Mouse (Mus musculus): ENCODE measurements around the gene Kalrn. TPM values are rescaled to one million over a fixed set of nuclear protein-coding genes. Genes with fewer than 3 reads are reported as not detected.
A peak's percentile ranks its signal among the peaks of the same experiment; 100 is the strongest.

Gene Kalrn
- polyA plus RNA-seq, 1 experiment = 278 TPM

GRCm38 (mm10) chr16:34331630-34332029 lies 241.7 kb downstream of the Kalrn start:
- TF ChIP-seq CTCF (IDR thresholded peaks at IDR 0.05; ENCODE audit: extremely low read depth, insufficient read depth, low read length) (no peak), POLR2A (IDR thresholded peaks at IDR 0.05; ENCODE audit: extremely low read depth, insufficient read depth, low read length) (no peak)
- H3K4me3 ChIP-seq (ENCODE audit: insufficient read depth, low read length) = no peak overlapping the region
- no peak overlapping the region for H3K27ac ChIP-seq (ENCODE audit: insufficient read depth, low read length)
- peaks cover 9% of the 10 kb centered on the region; the same call in 1 of the 2 replicates for H3K4me1 ChIP-seq (ENCODE audit: control insufficient read depth, insufficient read depth, low read length)

- Histone ChIP-seq H3K4me1 (ENCODE audit: control insufficient read depth, insufficient read depth, low read length) (peaks cover 10% of the 10 kb centered on the region), H3K4me3 (ENCODE audit: insufficient read depth, low read length) (no peak overlapping the region), H3K27ac (ENCODE audit: insufficient read depth, low read length) (no peak overlapping the region)
- no peak for TF ChIP-seq CTCF (IDR thresholded peaks at IDR 0.05; ENCODE audit: extremely low read depth, insufficient read depth, low read length)
- no peak for TF ChIP-seq POLR2A (IDR thresholded peaks at IDR 0.05; ENCODE audit: extremely low read depth, insufficient read depth, low read length)
Measured at GRCm38 (mm10) chr16:34329876-34330275, 243.5 kb downstream of the Kalrn start.

DNA sequence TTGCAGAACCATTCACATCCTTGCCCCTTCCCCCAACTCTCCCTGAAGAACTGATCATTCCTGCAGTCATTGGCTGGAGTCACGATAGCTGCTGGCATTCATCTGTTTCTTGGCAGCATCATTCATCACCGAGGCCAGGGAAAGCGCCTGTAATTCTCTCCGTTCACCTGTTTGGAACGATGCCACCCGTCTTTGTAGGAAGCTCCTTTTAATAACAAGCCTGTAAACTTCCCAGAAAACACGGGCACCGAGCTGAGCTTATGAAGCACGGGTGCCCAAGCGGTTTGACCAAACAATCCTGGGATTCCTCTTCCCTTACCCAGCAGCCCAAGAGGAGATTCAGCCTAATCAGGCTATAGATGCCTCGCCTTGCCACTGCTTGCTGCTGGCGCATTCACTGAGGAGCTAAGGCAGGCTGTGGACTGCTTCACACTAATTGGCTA lies 243.9 kb downstream of the Kalrn start:
- TF ChIP-seq CTCF (IDR thresholded peaks at IDR 0.05; ENCODE audit: extremely low read depth, insufficient read depth, low read length) = no peak
- TF ChIP-seq POLR2A (IDR thresholded peaks at IDR 0.05; ENCODE audit: extremely low read depth, insufficient read depth, low read length) = no peak
- Histone ChIP-seq H3K27ac (ENCODE audit: insufficient read depth, low read length) (no peak overlapping the region), H3K4me3 (ENCODE audit: insufficient read depth, low read length) (no peak overlapping the region), H3K4me1 (ENCODE audit: control insufficient read depth, insufficient read depth, low read length) (peaks cover 10% of the 10 kb centered on the region)

DNA sequence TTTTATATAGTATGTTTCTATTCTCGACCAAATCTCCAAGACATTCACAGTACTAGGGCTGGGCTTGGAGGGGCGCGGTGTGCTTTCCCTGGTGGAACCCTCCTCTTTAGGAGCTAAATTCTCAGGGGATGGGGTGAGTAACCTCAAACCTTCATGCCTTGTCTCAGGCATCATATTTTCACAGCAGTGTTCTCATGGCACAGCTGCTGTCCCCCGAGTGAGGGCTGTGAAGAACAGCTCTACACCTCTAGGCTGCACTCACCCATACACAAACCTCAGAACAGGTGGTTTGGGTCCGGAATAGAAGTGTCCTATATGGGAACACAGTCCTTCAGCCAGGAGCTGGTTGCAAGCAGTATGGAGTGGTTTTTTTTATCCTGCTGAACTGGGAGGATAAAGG lies 245.4 kb downstream of the Kalrn start:
- Histone ChIP-seq H3K4me3 (ENCODE audit: insufficient read depth, low read length) (no peak overlapping the region), H3K27ac (ENCODE audit: insufficient read depth, low read length) (no peak overlapping the region), H3K4me1 (ENCODE audit: control insufficient read depth, insufficient read depth, low read length) (peaks cover 10% of the 10 kb centered on the region)
- TF ChIP-seq POLR2A (IDR thresholded peaks at IDR 0.05; ENCODE audit: extremely low read depth, insufficient read depth, low read length) (no peak), CTCF (IDR thresholded peaks at IDR 0.05; ENCODE audit: extremely low read depth, insufficient read depth, low read length) (no peak)

GRCm38 (mm10) chr16:34325869-34326268 lies 247.5 kb downstream of the Kalrn start:
- H3K4me1 ChIP-seq (ENCODE audit: control insufficient read depth, insufficient read depth, low read length) = peaks cover 8% of the 10 kb centered on the region
- H3K27ac ChIP-seq (ENCODE audit: insufficient read depth, low read length) = no peak overlapping the region
- TF ChIP-seq CTCF (IDR thresholded peaks at IDR 0.05; ENCODE audit: extremely low read depth, insufficient read depth, low read length) = no peak
- no peak for TF ChIP-seq POLR2A (IDR thresholded peaks at IDR 0.05; ENCODE audit: extremely low read depth, insufficient read depth, low read length)
- H3K4me3 ChIP-seq (ENCODE audit: insufficient read depth, low read length) = no peak overlapping the region

DNA sequence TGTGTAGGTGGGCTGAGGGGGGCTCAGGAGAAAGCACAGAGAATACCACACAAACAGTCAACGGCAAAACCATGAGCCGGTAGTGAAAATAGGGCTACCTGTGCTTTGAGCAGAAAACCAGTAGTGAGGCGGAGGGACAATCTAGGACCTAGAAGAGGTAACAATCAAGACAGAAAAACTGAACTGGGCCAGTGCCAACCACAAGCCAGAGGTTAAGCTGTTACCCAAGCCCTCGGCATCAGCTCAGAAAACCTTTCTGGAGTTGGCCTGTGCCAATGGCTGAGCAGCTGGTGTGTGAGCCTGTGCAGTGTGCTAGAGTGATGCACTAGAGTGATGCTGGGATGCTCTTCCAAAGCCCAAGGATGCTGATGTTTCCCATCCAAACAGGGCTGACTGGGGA lies 248.2 kb downstream of the Kalrn start:
- Histone ChIP-seq H3K27ac (ENCODE audit: insufficient read depth, low read length) (no peak overlapping the region), H3K4me3 (ENCODE audit: insufficient read depth, low read length) (no peak overlapping the region), H3K4me1 (ENCODE audit: control insufficient read depth, insufficient read depth, low read length) (peaks cover 11% of the 10 kb centered on the region)
- no peak for TF ChIP-seq POLR2A (IDR thresholded peaks at IDR 0.05; ENCODE audit: extremely low read depth, insufficient read depth, low read length)
- TF ChIP-seq CTCF (IDR thresholded peaks at IDR 0.05; ENCODE audit: extremely low read depth, insufficient read depth, low read length) = no peak

DNA sequence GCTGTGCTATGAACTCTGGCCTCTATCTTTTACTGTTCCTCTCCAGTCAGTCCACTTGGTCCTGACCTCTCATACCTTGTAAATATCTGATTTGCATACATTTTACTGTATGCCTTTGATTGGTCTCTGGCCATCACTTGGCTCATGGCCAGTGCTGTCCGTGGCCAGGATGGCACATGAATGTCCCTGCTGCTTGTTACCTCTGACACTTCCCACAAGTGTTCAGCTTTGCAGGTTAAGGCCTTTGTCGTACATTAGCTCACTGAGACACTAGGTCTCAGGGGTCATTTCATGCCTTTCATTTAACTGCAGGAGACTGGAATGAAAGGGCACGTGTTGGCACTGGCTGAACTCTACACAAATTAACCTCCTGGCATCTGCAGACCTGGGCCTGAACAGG lies 248.6 kb downstream of the Kalrn start:
- no peak overlapping the region for H3K27ac ChIP-seq (ENCODE audit: insufficient read depth, low read length)
- no peak overlapping the region for H3K4me3 ChIP-seq (ENCODE audit: insufficient read depth, low read length)
- H3K4me1 ChIP-seq (ENCODE audit: control insufficient read depth, insufficient read depth, low read length) = peaks cover 14% of the 10 kb centered on the region
- no peak for TF ChIP-seq POLR2A (IDR thresholded peaks at IDR 0.05; ENCODE audit: extremely low read depth, insufficient read depth, low read length)
- TF ChIP-seq CTCF (IDR thresholded peaks at IDR 0.05; ENCODE audit: extremely low read depth, insufficient read depth, low read length) = no peak

DNA sequence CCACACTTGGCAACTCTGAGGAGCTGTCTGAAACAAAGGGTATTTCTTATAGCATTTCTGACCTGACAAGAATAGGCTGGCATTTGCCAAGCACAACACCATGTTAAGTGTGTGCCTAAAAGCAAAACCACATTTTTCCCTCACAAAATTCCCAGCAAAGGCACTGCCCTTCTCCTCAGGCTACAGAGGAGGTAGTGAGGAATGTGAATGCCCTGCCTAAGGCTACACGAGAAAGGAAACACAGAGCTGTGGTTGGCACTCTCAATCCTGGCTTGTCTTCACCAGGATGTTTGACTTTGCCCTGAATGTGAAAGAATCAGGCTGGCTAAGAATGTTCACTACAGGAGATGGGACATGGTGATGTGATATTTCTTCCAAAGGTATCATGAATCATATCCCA lies 249.8 kb downstream of the Kalrn start:
- Histone ChIP-seq H3K27ac (ENCODE audit: insufficient read depth, low read length) (no peak overlapping the region), H3K4me1 (ENCODE audit: control insufficient read depth, insufficient read depth, low read length) (peaks cover 12% of the 10 kb centered on the region), H3K4me3 (ENCODE audit: insufficient read depth, low read length) (no peak overlapping the region)
- TF ChIP-seq POLR2A (IDR thresholded peaks at IDR 0.05; ENCODE audit: extremely low read depth, insufficient read depth, low read length) = no peak
- no peak for TF ChIP-seq CTCF (IDR thresholded peaks at IDR 0.05; ENCODE audit: extremely low read depth, insufficient read depth, low read length)

DNA sequence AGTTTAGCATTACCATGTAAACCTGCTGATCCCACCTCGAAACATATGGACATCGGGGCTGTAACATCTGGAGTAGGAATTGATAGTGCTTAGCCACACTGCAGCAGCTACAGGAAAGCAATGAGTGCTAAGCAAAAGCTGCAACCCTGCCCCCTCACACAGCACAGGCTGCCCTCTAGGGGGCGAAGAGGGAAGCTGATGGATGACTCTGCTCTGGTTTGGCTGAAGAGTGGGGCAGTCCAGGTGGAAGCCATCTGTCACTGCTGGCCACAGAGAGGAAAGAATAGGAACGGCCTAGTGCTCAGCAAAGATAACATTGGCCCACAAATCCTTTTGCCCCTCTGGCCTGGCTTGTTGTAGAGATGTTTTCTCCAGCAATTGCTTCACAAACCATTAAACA lies 250.8 kb downstream of the Kalrn start:
- peak; percentile 74 for TF ChIP-seq CTCF (IDR thresholded peaks at IDR 0.05; ENCODE audit: extremely low read depth, insufficient read depth, low read length)
- no peak for TF ChIP-seq POLR2A (IDR thresholded peaks at IDR 0.05; ENCODE audit: extremely low read depth, insufficient read depth, low read length)
- Histone ChIP-seq H3K4me1 (ENCODE audit: control insufficient read depth, insufficient read depth, low read length) (peaks cover 9% of the 10 kb centered on the region), H3K4me3 (ENCODE audit: insufficient read depth, low read length) (no peak overlapping the region), H3K27ac (ENCODE audit: insufficient read depth, low read length) (no peak overlapping the region)

DNA sequence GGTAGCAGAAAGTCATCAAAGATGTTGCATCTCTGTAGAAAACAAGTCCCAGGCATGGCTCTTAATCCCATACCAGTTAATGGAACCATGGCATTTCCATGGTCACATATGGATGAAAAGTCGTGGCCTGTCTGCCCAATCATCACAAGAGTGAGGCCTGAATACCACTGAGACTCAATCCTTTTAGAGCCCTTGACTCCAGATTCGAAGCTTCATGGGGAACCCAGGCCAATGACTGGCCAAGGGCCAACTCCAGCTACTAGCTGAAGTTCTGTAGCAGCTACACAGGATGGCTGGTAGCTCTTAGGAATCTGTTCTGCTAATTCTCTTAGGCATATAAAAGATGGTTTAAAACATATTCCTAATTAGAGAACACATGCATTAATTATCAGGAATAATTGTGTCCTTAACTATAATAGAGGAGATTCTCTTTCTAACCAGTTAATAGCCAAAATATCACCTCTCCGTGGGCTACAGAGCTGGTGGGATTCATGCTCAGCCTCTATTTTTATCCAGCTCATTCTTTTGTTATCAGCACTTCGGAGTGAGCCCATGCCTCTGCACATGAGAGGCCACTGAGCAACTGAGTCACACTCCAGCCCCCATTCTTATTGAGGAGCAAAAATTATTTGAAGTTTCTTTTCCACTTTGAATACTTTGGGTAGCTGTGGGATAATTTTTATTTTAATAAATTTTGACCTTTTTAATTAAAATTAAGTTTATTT lies 252.1 kb downstream of the Kalrn start:
- no peak overlapping the region for H3K4me3 ChIP-seq (ENCODE audit: insufficient read depth, low read length)
- no peak overlapping the region for H3K27ac ChIP-seq (ENCODE audit: insufficient read depth, low read length)
- H3K4me1 ChIP-seq (ENCODE audit: control insufficient read depth, insufficient read depth, low read length) = peaks cover 10% of the 10 kb centered on the region
- no peak for TF ChIP-seq CTCF (IDR thresholded peaks at IDR 0.05; ENCODE audit: extremely low read depth, insufficient read depth, low read length)
- no peak for TF ChIP-seq POLR2A (IDR thresholded peaks at IDR 0.05; ENCODE audit: extremely low read depth, insufficient read depth, low read length)
